Mouse (Mus musculus): ENCODE measurements at regions not wholly inside any gene's neighbourhood (a gene's known extent, or its start where the extent isn't known, plus 50 kb on each side); places are given as distances from the start of the nearest gene placed in this dataset.

DNA sequence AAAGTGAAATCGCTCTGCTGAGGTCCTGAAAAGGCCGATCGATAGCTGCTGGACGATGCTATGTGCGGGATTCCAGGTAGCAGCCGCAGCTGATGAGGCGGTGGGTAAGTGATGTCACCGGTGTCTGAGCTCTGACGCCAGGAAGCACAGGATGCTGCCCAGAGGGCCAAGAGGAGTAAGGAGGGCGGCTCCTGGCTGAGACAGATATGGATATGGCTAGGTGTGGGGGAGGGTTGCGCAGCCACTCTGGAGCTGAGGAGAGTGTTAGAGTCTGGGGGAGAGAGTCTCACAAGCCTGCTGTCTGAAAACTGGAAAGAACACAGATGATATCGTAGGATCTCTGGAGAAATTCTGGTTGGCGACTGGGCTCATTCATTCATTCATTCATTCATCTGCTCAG lies 51.6 kb upstream of the Pbx1 start:
- TF ChIP-seq CTCF (IDR thresholded peaks at IDR 0.05; ENCODE audit: low read depth, low read length): no peak
- no peak for TF ChIP-seq POLR2A (IDR thresholded peaks at IDR 0.05; ENCODE audit: borderline replicate concordance, low read depth, low read length)
